Mouse (Mus musculus) MEL (cell line): Measurements from ENCODE around the gene Fbxw8. TPM values are rescaled to one million over a fixed set of nuclear protein-coding genes. Genes with fewer than 3 reads are reported as not detected.

Experiments
- DNase-seq: peaks from one replicate; pipeline ENCODE4 v3.0.0; 2011; ENCODE audit warnings: low read depth, low spot score
- H3K27ac ChIP-seq: 2 replicates; pipeline ENCODE4 v1.5.1; 2012; ENCODE audit warnings: low read depth, mild to moderate bottlenecking, control low read depth, low read length, moderate library complexity; ENCODE audit not compliant: control insufficient read depth
- H3K27me3 ChIP-seq, 2 experiments: fragments of 150-350 bp in 1 of 2; sonication (generic) in 1 of 2; 2 replicates each; pipeline ENCODE4 v1.6.1; 2012; ENCODE audit warnings: low read length in 2 of 2, mild to moderate bottlenecking in 2 of 2, improper control_type of control experiment in 1 of 2, moderate library complexity in 1 of 2; ENCODE audit not compliant: insufficient read depth in 2 of 2, control insufficient read depth in 1 of 2
- H3K36me3 ChIP-seq, 2 experiments: 2 replicates each; pipeline ENCODE4 v1.6.1; 2012 to 2014; ENCODE audit warnings: low read length in 2 of 2, improper control_type of control experiment in 1 of 2, inconsistent platforms in 1 of 2, mild to moderate bottlenecking in 1 of 2; ENCODE audit not compliant: insufficient read depth in 2 of 2, control insufficient read depth in 1 of 2
- H3K4me1 ChIP-seq, 2 experiments: fragments of 150-350 bp in 1 of 2; sonication (generic) in 1 of 2; 2 replicates each; pipeline ENCODE4 v1.6.1; 2012; ENCODE audit warnings: low read length in 2 of 2, improper control_type of control experiment in 1 of 2, mild to moderate bottlenecking in 1 of 2; ENCODE audit not compliant: insufficient read depth in 2 of 2, control insufficient read depth in 1 of 2
- H3K4me3 ChIP-seq, 2 experiments: fragments of 150-350 bp in 1 of 2; sonication (generic) in 1 of 2; 2 replicates each; pipeline ENCODE4 v1.5.1; 2012; ENCODE audit warnings: low read depth in 2 of 2, low read length in 2 of 2, mild to moderate bottlenecking in 2 of 2, moderate library complexity in 2 of 2, control low read depth in 1 of 2, improper control_type of control experiment in 1 of 2; ENCODE audit not compliant: control insufficient read depth in 1 of 2, insufficient read depth in 1 of 2
- H3K79me2 ChIP-seq: 2 replicates; pipeline ENCODE4 v1.6.1; 2012; ENCODE audit warnings: mild to moderate bottlenecking, low read length, moderate library complexity; ENCODE audit not compliant: control insufficient read depth, poor library complexity, insufficient read depth
- H3K9ac ChIP-seq: 2 replicates; pipeline ENCODE4 v1.6.1; 2012; ENCODE audit warnings: low read depth, mild to moderate bottlenecking, control low read depth, low read length, moderate library complexity; ENCODE audit not compliant: control insufficient read depth, poor library complexity, severe bottlenecking
- H3K9me3 ChIP-seq: fragments of 150-350 bp; sonication (generic); replicated peaks from 2 replicates; pipeline ENCODE4 v1.6.1; 2012; ENCODE audit warnings: mild to moderate bottlenecking, low read length, improper control_type of control experiment, moderate library complexity; ENCODE audit not compliant: insufficient read depth
- BHLHE40 ChIP-seq: IDR thresholded peaks from 2 replicates; pipeline ENCODE4 v1.6.1; 2012; ENCODE audit warnings: low read depth, mild to moderate bottlenecking, inconsistent platforms, low read length, improper control_type of control experiment, borderline replicate concordance
- CHD1 ChIP-seq: IDR thresholded peaks from 2 replicates; pipeline ENCODE4 v1.6.1; 2012; ENCODE audit warnings: low read depth, mild to moderate bottlenecking, inconsistent platforms, low read length, improper control_type of control experiment
- CHD2 ChIP-seq: IDR thresholded peaks from 2 replicates; pipeline ENCODE4 v1.6.1; 2011; ENCODE audit warnings: low read length, improper control_type of control experiment
- CTCF ChIP-seq, 3 experiments: IDR thresholded peaks in 2 of 3; conservative IDR thresholded peaks in 1 of 3; 2 replicates each; pipeline ENCODE4 v1.5.1; 2011 to 2012; ENCODE audit warnings: low read length in 3 of 3, low read depth in 2 of 3, mild to moderate bottlenecking in 2 of 3, improper control_type of control experiment in 1 of 3, inconsistent platforms in 1 of 3, mixed read lengths in 1 of 3, moderate library complexity in 1 of 3; ENCODE audit not compliant: control insufficient read depth in 1 of 3, insufficient read depth in 1 of 3, poor library complexity in 1 of 3, severe bottlenecking in 1 of 3
- ELF1 ChIP-seq: IDR thresholded peaks from 2 replicates; pipeline ENCODE4 v1.6.1; 2014; ENCODE audit warnings: low read depth, mild to moderate bottlenecking, inconsistent platforms, low read length, improper control_type of control experiment, moderate library complexity
- ETS1 ChIP-seq: IDR thresholded peaks from 2 replicates; pipeline ENCODE4 v1.6.1; 2012; ENCODE audit warnings: low read depth, mild to moderate bottlenecking, inconsistent platforms, low read length, improper control_type of control experiment, moderate library complexity
- GATA1 ChIP-seq: IDR thresholded peaks from 2 replicates; pipeline ENCODE4 v1.6.1; 2011; ENCODE audit warnings: low read depth, low read length, improper control_type of control experiment
- KAT2A ChIP-seq: conservative IDR thresholded peaks from 2 replicates; pipeline ENCODE4 v1.6.1; 2012; ENCODE audit warnings: low read depth, low read length, improper control_type of control experiment, inconsistent platforms
- MAX ChIP-seq: IDR thresholded peaks from 2 replicates; pipeline ENCODE4 v1.6.1; 2011; ENCODE audit warnings: low read length, improper control_type of control experiment
- MYC ChIP-seq: IDR thresholded peaks from 2 replicates; pipeline ENCODE4 v1.6.1; 2011; ENCODE audit warnings: low read depth, mild to moderate bottlenecking, low read length, improper control_type of control experiment, moderate library complexity
- NRF1 ChIP-seq: IDR thresholded peaks from 2 replicates; pipeline ENCODE4 v1.6.1; 2014; ENCODE audit warnings: low read depth, mild to moderate bottlenecking, inconsistent platforms, low read length, improper control_type of control experiment, moderate library complexity; ENCODE audit not compliant: poor library complexity, insufficient read depth, severe bottlenecking
- POLR2A ChIP-seq, 2 experiments: IDR thresholded peaks; 2 replicates each; pipeline ENCODE4 v1.6.1; 2011 to 2012; ENCODE audit warnings: low read length in 2 of 2, mild to moderate bottlenecking in 2 of 2, control low read depth in 1 of 2, improper control_type of control experiment in 1 of 2, low read depth in 1 of 2, moderate library complexity in 1 of 2; ENCODE audit not compliant: control insufficient read depth in 1 of 2, insufficient read depth in 1 of 2, poor library complexity in 1 of 2
- RAD21 ChIP-seq: IDR thresholded peaks from 2 replicates; pipeline ENCODE4 v1.6.1; 2011; ENCODE audit warnings: mild to moderate bottlenecking, low read depth, low read length, improper control_type of control experiment
- SMC3 ChIP-seq: IDR thresholded peaks from 2 replicates; pipeline ENCODE4 v1.6.1; 2011; ENCODE audit warnings: low read depth, low read length, improper control_type of control experiment
- TBP ChIP-seq: IDR thresholded peaks from 2 replicates; pipeline ENCODE4 v1.8.0; 2011; ENCODE audit warnings: low read depth, low read length, improper control_type of control experiment
- UBTF ChIP-seq: IDR thresholded peaks from 2 replicates; pipeline ENCODE4 v1.6.1; 2012; ENCODE audit warnings: low read depth, mild to moderate bottlenecking, inconsistent platforms, low read length, improper control_type of control experiment, moderate library complexity, borderline replicate concordance; ENCODE audit not compliant: insufficient read depth
- USF1 ChIP-seq: IDR thresholded peaks from 2 replicates; pipeline ENCODE4 v1.6.1; 2014; ENCODE audit warnings: low read depth, mild to moderate bottlenecking, inconsistent platforms, low read length, improper control_type of control experiment, moderate library complexity
- ZMIZ1 ChIP-seq: IDR thresholded peaks from 2 replicates; pipeline ENCODE4 v1.6.1; 2012; ENCODE audit warnings: low read depth, mild to moderate bottlenecking, inconsistent platforms, low read length, improper control_type of control experiment, moderate library complexity
- polyA plus RNA-seq, 2 experiments: library from polyadenylated mRNA; stranded (reverse) in 1 of 2; unstranded in 1 of 2; fragments of >175 nt in 1 of 2; fragments of >200 nt in 1 of 2; gene quantifications; 2 replicates each; pipeline versions ENCODE4 v1.2.1 to v1.2.4; 2012; ENCODE audit warnings: low replicate concordance in 2 of 2, low read depth in 1 of 2; ENCODE audit not compliant: insufficient read length in 2 of 2, insufficient read depth in 1 of 2, missing spikeins in 1 of 2
- total RNA-seq: library from RNA; depleted of rRNA; stranded (reverse); fragments of 300-350 nt; gene quantifications from 2 replicates; pipeline ENCODE4 v1.2.3, GENCODE M21; 2012

The Fbxw8 gene
- total and polyA plus RNA-seq, 3 experiments: 49.9 to 57.4 (median 52.5) TPM

DNA sequence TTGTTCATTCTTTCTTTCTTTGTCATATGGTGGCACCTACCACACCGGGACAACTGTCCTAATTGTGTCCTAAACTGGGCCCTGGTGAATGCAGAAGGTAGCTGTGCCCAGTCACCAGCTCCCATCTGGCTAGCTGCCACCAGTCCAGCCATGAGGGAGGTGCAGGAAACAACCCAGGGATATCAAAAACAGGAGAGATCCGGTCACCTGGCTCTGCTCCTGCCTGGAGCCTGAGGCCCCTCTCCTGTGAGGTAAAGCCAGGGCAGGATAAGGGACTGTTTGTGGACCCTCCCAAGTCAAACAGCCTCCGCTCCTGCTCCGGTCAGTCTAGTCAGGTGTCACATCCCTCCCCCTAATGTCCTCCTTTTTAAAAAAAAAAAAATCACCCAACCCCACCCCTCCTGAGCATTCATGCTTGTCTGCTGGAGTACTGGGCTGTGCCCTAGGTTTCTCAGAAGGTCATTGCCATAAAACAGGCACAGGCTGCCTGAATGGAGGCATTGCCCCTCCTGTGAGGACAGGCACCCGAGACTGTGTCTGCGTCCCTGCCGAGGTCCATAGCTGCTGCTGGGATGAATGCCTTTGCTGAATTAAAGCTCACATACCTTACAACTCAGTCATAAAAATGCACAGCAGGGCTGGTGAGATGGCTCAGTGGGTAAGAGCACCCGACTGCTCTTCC lies 103.1 kb downstream of the Fbxw8 start:
- Histone ChIP-seq H3K9ac (no peak overlapping the region), H3K36me3 (no peaks in the 10 kb centered on the region), H3K9me3 (no peaks in the 10 kb centered on the region), H3K27me3 (no peaks in the 10 kb centered on the region), H3K27ac (no peak overlapping the region), H3K4me1 (peaks cover 0 to 6% of the 10 kb centered on the region in 2 experiments; a peak in 1 of 4 replicates), H3K4me3 (no peak overlapping the region), H3K79me2 (no peaks in the 10 kb centered on the region)
- no peak for DNase-seq
- TF ChIP-seq UBTF (no peak), POLR2A (IDR thresholded peaks at IDR 0.05; ENCODE audit: control insufficient read depth in 1 of 2, insufficient read depth in 1 of 2, low read depth in 1 of 2, low read length in 2 of 2, poor library complexity in 1 of 2) (no peak), SMC3 (no peak), BHLHE40 (no peak), CHD2 (no peak), GATA1 (no peak), CHD1 (no peak), MAX (no peak), ELF1 (no peak), USF1 (no peak), TBP (no peak), ETS1 (no peak), RAD21 (no peak)

- Histone ChIP-seq H3K9me3 (no peaks in the 10 kb centered on the region), H3K27ac (no peak overlapping the region), H3K4me3 (no peak overlapping the region), H3K4me1 (peaks cover 0 to 6% of the 10 kb centered on the region in 2 experiments; a peak in 1 of 4 replicates), H3K9ac (no peak overlapping the region), H3K27me3 (no peaks in the 10 kb centered on the region), H3K79me2 (no peaks in the 10 kb centered on the region), H3K36me3 (no peaks in the 10 kb centered on the region)
- DNase-seq: peak; percentile 19
- TF ChIP-seq MYC (no peak), CTCF (IDR thresholded peaks at IDR 0.05 in 2 of 3, conservative IDR thresholded peaks at IDR 0.05 in 1 of 3; ENCODE audit: control insufficient read depth in 1 of 3, insufficient read depth in 1 of 3, low read depth in 2 of 3, low read length in 3 of 3, poor library complexity in 1 of 3, severe bottlenecking in 1 of 3) (no peak), ZMIZ1 (no peak), UBTF (no peak), KAT2A (no peak), BHLHE40 (no peak), GATA1 (peak; percentile 11; the same call in 1 of the 2 replicates), NRF1 (no peak)
Measured at GRCm38 (mm10) chr5:118050743-118051142, 104.5 kb downstream of the Fbxw8 start.
